In the genomic region with DNA sequence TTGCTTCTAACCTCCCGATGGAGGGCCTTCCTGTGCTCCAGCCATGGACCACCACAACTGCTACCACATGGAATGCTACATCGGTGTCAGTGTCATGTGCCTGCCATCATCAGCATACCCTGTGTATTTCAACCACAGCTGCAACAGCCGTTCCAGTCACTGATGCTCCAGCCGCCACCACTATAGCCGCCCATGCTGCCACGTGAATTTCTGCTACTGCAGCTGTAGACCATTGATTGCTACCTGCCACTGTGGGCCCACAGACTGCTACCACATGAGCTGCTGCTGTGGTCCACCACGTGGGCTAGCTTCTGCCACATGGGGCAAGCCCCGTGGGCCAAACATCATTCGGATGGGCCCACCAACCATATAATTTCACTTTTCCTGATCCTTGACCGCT, we compare ENCODE assay signal across 23 mouse cellular contexts. TPM values are rescaled to one million over a fixed set of nuclear protein-coding genes. Genes with fewer than 3 reads are reported as not detected.
A peak's percentile ranks its signal among the peaks of the same experiment; 100 is the strongest.
DNase-seq lines count a peak whose midpoint lies in the region; ATAC-seq and TF ChIP-seq lines count a peak whose summit lies in the region.
"Had no signal": no experiment of that assay in that cellular context is flagged by ENCODE, and none has a peak within 500 bp of the region (broad histone marks: within the 10 kb centered on the region; RNA-seq: fewer than 3 reads in every experiment).

No protein-coding gene starts in this region.

- no peak for TF ChIP-seq CTCF in gastrocnemius, adult 2 months (IDR thresholded peaks at IDR 0.05)
- no peak for TF ChIP-seq CTCF in liver, postnatal 0 days (IDR thresholded peaks at IDR 0.05; ENCODE audit: low read depth)

- peak; percentile 0 for DNase-seq in gastrocnemius, adult 18-20 months (ENCODE audit: low spot score)
- DNase-seq in gastrocnemius, adult 2 months, result no peak
- peak; percentile 8 for DNase-seq in liver, postnatal 0 days
- peak; percentile 8 for DNase-seq in naive thymus-derived CD4-positive, alpha-beta T cell, adult 2 months (ENCODE audit: low read depth)
- no peak for DNase-seq in layer of hippocampus, postnatal 10 days (ENCODE audit: low spot score in 2 of 2)
- DNase-seq: adrenal gland, adult 2 months; adrenal gland, postnatal 25 days; cerebellum, adult 18-20 months; cerebellum, adult 9-11 months; cerebellum, postnatal 36 days; gastrocnemius, postnatal 10 days; heart, adult 2 months; heart, postnatal 4 days had no signal

- H3K4me1 ChIP-seq in liver, postnatal 0 days (ENCODE audit: insufficient read depth), result peaks cover 4% of the 10 kb centered on the region
- peaks cover 3% of the 10 kb centered on the region; the same call in 1 of the 2 replicates for H3K4me1 ChIP-seq in liver, embryonic 12.5 days
- H3K4me1 ChIP-seq in midbrain, embryonic 16.5 days (ENCODE audit: control insufficient read depth, insufficient read depth, low read length), result no peaks in the 10 kb centered on the region
- H3K4me1 ChIP-seq: embryonic facial prominence, embryonic 13.5 days; hindbrain, embryonic 13.5 days had no signal

- no peak overlapping the region for H3K9ac ChIP-seq in liver, postnatal 0 days (replicated peaks)
- H3K9ac ChIP-seq in liver, embryonic 12.5 days, result no peak overlapping the region
- H3K9ac ChIP-seq in midbrain, embryonic 16.5 days (ENCODE audit: low read depth, low read length), result no peak overlapping the region
- H3K9ac ChIP-seq: embryonic facial prominence, embryonic 13.5 days; heart, embryonic 13.5 days; hindbrain, embryonic 13.5 days had no signal

- no peaks in the 10 kb centered on the region for H3K9me3 ChIP-seq in liver, postnatal 0 days (ENCODE audit: low read length)
- H3K9me3 ChIP-seq in liver, embryonic 12.5 days (replicated peaks), result no peaks in the 10 kb centered on the region
- H3K9me3 ChIP-seq in midbrain, embryonic 16.5 days (replicated peaks; ENCODE audit: control insufficient read depth, low read length, poor library complexity, severe bottlenecking), result no peaks in the 10 kb centered on the region
- H3K9me3 ChIP-seq: hindbrain, embryonic 13.5 days had no signal

- intact Hi-C loops in gastrocnemius, adult 2 months (cut with DNase I), result no loop called here

- no peaks in the 10 kb centered on the region for H3K36me3 ChIP-seq in liver, postnatal 0 days (replicated peaks; ENCODE audit: insufficient read depth, low read length)
- no peaks in the 10 kb centered on the region for H3K36me3 ChIP-seq in liver, embryonic 12.5 days
- H3K36me3 ChIP-seq in midbrain, embryonic 16.5 days (ENCODE audit: control insufficient read depth, insufficient read depth, low read length), result no peaks in the 10 kb centered on the region
- H3K36me3 ChIP-seq: embryonic facial prominence, embryonic 13.5 days; heart, embryonic 13.5 days; hindbrain, embryonic 13.5 days had no signal

- no peak overlapping the region for H3K4me2 ChIP-seq in liver, postnatal 0 days (ENCODE audit: low read depth, low read length)
- no peak overlapping the region for H3K4me2 ChIP-seq in liver, embryonic 12.5 days
- H3K4me2 ChIP-seq in midbrain, embryonic 16.5 days (ENCODE audit: low read length), result no peak overlapping the region
- H3K4me2 ChIP-seq: embryonic facial prominence, embryonic 13.5 days; heart, embryonic 13.5 days; hindbrain, embryonic 13.5 days had no signal

- TF ChIP-seq EP300 in liver, postnatal 0 days (IDR thresholded peaks at IDR 0.05; ENCODE audit: low read depth), result no peak

- H3K4me3 ChIP-seq in gastrocnemius, adult 2 months, result no peak overlapping the region
- H3K4me3 ChIP-seq in liver, postnatal 0 days (ENCODE audit: low read depth, low read length), result no peak overlapping the region
- no peak overlapping the region for H3K4me3 ChIP-seq in liver, embryonic 12.5 days
- no peak overlapping the region for H3K4me3 ChIP-seq in midbrain, embryonic 16.5 days (ENCODE audit: low read depth, low read length)
- H3K4me3 ChIP-seq: embryonic facial prominence, embryonic 13.5 days; heart, adult 2 months; heart, embryonic 13.5 days; hindbrain, embryonic 13.5 days had no signal

- no peak for ATAC-seq in liver, postnatal 0 days
- ATAC-seq in liver, embryonic 12.5 days, result no peak
- no peak for ATAC-seq in midbrain, embryonic 16.5 days
- ATAC-seq: forebrain, embryonic 14.5 days; hindbrain, postnatal 0 days; Patski had no signal

- 83% methylated on average over 10 of the region's 10 CpGs for WGBS in liver, postnatal 0 days (ENCODE audit: insufficient replicate concordance)
- WGBS in liver, embryonic 12.5 days (ENCODE audit: insufficient replicate concordance), result 69% methylated on average over 10 of the region's 10 CpGs
- WGBS in midbrain, embryonic 16.5 days, result 89% methylated on average over 10 of the region's 10 CpGs

- H3K27me3 ChIP-seq in liver, postnatal 0 days (ENCODE audit: insufficient read depth, low read length), result no peaks in the 10 kb centered on the region
- H3K27me3 ChIP-seq in liver, embryonic 12.5 days (replicated peaks), result no peaks in the 10 kb centered on the region
- no peaks in the 10 kb centered on the region for H3K27me3 ChIP-seq in midbrain, embryonic 16.5 days (ENCODE audit: control insufficient read depth, insufficient read depth, low read depth, low read length)
- H3K27me3 ChIP-seq: CH12.LX; embryonic facial prominence, embryonic 13.5 days; heart, embryonic 13.5 days; hindbrain, embryonic 13.5 days had no signal

- no peak overlapping the region for H3K27ac ChIP-seq in gastrocnemius, adult 2 months
- H3K27ac ChIP-seq in liver, postnatal 0 days (ENCODE audit: low read depth), result no peak overlapping the region
- no peak overlapping the region for H3K27ac ChIP-seq in liver, embryonic 12.5 days
- H3K27ac ChIP-seq in midbrain, embryonic 16.5 days (ENCODE audit: low read length), result no peak overlapping the region
- H3K27ac ChIP-seq: embryonic facial prominence, embryonic 13.5 days; heart, adult 2 months; heart, embryonic 13.5 days; hindbrain, embryonic 13.5 days; hindbrain, postnatal 0 days had no signal

RNA-seq across cellular contexts. Expression of gene Slfn2, which starts 19.8 kb away (rescaled TPM):
- 1 to 10 TPM in 1 of 2 experiments, under 1 TPM in 1; 0.62 to 1.2 TPM for total RNA-seq in gastrocnemius, adult 18-20 months (2021)
- 1 to 10 TPM in 1 of 2 experiments, under 1 TPM in 1; 0.48 to 1.1 TPM for total RNA-seq in gastrocnemius, adult 2 months (2021)
- polyA plus RNA-seq in liver, postnatal 0 days (2015; fragmentation: Nextera tagmentation; extraction: Ambion mirVana), result 22.3 and 22.7 TPM in 2 replicates
- 3.5 and 3.6 TPM in 2 replicates for polyA plus RNA-seq in liver, embryonic 12.5 days (2016; fragmentation: Nextera tagmentation; extraction: Ambion mirVana)
- total RNA-seq in layer of hippocampus, postnatal 10 days (2021), result under 1 TPM; 0.27 to 0.64 TPM
- 0.61 and 1.1 TPM in 2 replicates for polyA plus RNA-seq in midbrain, embryonic 16.5 days (2015; fragmentation: Nextera tagmentation; extraction: Ambion mirVana)

RNA-seq across cellular contexts. Expression of gene Slfn1, which starts 31.9 kb away (rescaled TPM):
- not detected for total RNA-seq in gastrocnemius, adult 18-20 months (2021)
- total RNA-seq in gastrocnemius, adult 2 months (2021), result not detected
- polyA plus RNA-seq in liver, postnatal 0 days (2015; fragmentation: Nextera tagmentation; extraction: Ambion mirVana), result 2.6 and 2.8 TPM in 2 replicates
- 0.08 and 0.13 TPM in 2 replicates for polyA plus RNA-seq in liver, embryonic 12.5 days (2016; fragmentation: Nextera tagmentation; extraction: Ambion mirVana)
- not detected for total RNA-seq in layer of hippocampus, postnatal 10 days (2021)
- polyA plus RNA-seq in midbrain, embryonic 16.5 days (2015; fragmentation: Nextera tagmentation; extraction: Ambion mirVana), result not detected in 2 replicates
- total RNA-seq: adrenal gland, postnatal 25 days; CH12.LX; hindbrain, postnatal 0 days had no signal
- polyA plus RNA-seq: C2C12; forebrain, embryonic 14.5 days; hindbrain, embryonic 13.5 days; Patski had no signal

Comparison
In these comparisons a context has a peak if more than half of its experiments do, and no peak if none do; other contexts are left out.
1. DNase-seq: peak in gastrocnemius, adult 18-20 months (single experiment), liver, postnatal 0 days (single experiment) and naive thymus-derived CD4-positive, alpha-beta T cell, adult 2 months (single experiment); none in gastrocnemius, adult 2 months (single experiment) and layer of hippocampus, postnatal 10 days (0 of 2).